Mouse (Mus musculus) neural tube, embryonic 11.5 days (tissue): ENCODE data around the gene Msi2. TPM values are rescaled to one million over a fixed set of nuclear protein-coding genes. Genes with fewer than 3 reads are reported as not detected.

Experiments used
- ATAC-seq: fragments of 200-750 bp; cut with Nextera tagmentation; 2 replicates; pipeline ENCODE4 v1.8.0; 2017; ENCODE audit warnings: moderate number of reproducible peaks, mild to moderate bottlenecking, moderate TSS enrichment, moderate library complexity; ENCODE audit not compliant: insufficient read depth, low FRiP score, low TSS enrichment
- DNase-seq: peaks from one replicate; pipeline ENCODE4 v3.0.0-alpha.2; 2015; ENCODE audit warnings: low spot score
- H3K27ac ChIP-seq: fragments of 300-500 bp; sonication (generic); 2 replicates; pipeline ENCODE4 v1.5.1; 2014; ENCODE audit warnings: low read depth, mild to moderate bottlenecking, low read length
- H3K27me3 ChIP-seq: fragments of 300-500 bp; sonication (generic); 2 replicates; pipeline ENCODE4 v1.6.1; 2014; ENCODE audit warnings: mild to moderate bottlenecking, low read length, mixed read lengths; ENCODE audit not compliant: control insufficient read depth, insufficient read depth
- H3K36me3 ChIP-seq: fragments of 300-500 bp; sonication (generic); 2 replicates; pipeline ENCODE4 v1.6.1; 2014; ENCODE audit warnings: mild to moderate bottlenecking, low read length, moderate library complexity, mixed read lengths; ENCODE audit not compliant: control insufficient read depth, insufficient read depth
- H3K4me1 ChIP-seq: fragments of 300-500 bp; sonication (generic); 2 replicates; pipeline ENCODE4 v1.6.1; 2014; ENCODE audit warnings: low read length, mixed read lengths; ENCODE audit not compliant: control insufficient read depth, insufficient read depth
- H3K4me2 ChIP-seq: fragments of 300-500 bp; sonication (generic); 2 replicates; pipeline ENCODE4 v1.6.1; 2014; ENCODE audit warnings: low read depth, mild to moderate bottlenecking, moderate library complexity
- H3K4me3 ChIP-seq: fragments of 300-500 bp; sonication (generic); 2 replicates; pipeline ENCODE4 v1.5.1; 2014; ENCODE audit warnings: low read depth, low read length
- H3K9ac ChIP-seq: fragments of 300-500 bp; sonication (generic); 2 replicates; pipeline ENCODE4 v1.6.1; 2014; ENCODE audit warnings: mild to moderate bottlenecking, low read length
- H3K9me3 ChIP-seq: fragments of 300-500 bp; sonication (generic); 2 replicates; pipeline ENCODE4 v1.6.1; 2016; ENCODE audit warnings: low read length; ENCODE audit not compliant: control insufficient read depth
- WGBS: fragments of 180-500 bp; shearing (Covaris S2); extraction: QIAGEN DNeasy Blood & Tissue Kit; methylation state at CpG from one replicate; pipeline ENCODE4 v1.1.7; 2014; 5-methylcytosine and 5-hydroxymethylcytosine counted together
- polyA plus RNA-seq: library from polyadenylated mRNA; unstranded; fragments of >200 nt; fragmentation: Nextera tagmentation; extraction: Ambion mirVana; gene quantifications from 2 replicates; pipeline ENCODE4 v1.2.1, GENCODE M21; 2014

Msi2 gene
- polyA plus RNA-seq, 1 experiment from 2014 or later: 20.6 TPM

GRCm38 (mm10) chr11:88523921-88524320 lies 194.4 kb downstream of the Msi2 start:
- 63% methylated on average over 4 of the region's 4 CpGs for WGBS
- DNase-seq: no peak
- Histone ChIP-seq H3K36me3 (no peaks in the 10 kb centered on the region), H3K9ac (no peak overlapping the region), H3K27ac (no peak overlapping the region), H3K4me2 (no peak overlapping the region), H3K9me3 (no peaks in the 10 kb centered on the region), H3K4me1 (peaks cover 43% of the 10 kb centered on the region), H3K27me3 (no peaks in the 10 kb centered on the region), H3K4me3 (no peak overlapping the region)
- no peak for ATAC-seq

- ATAC-seq: no peak
- H3K27ac ChIP-seq: no peak overlapping the region
These were observed 194.8 kb downstream of the Msi2 start for GRCm38 (mm10) chr11:88523511-88523910.

GRCm38 (mm10) chr11:88522114-88522513 lies 196.2 kb downstream of the Msi2 start:
- no peak overlapping the region for H3K9ac ChIP-seq
- no peak overlapping the region for H3K4me3 ChIP-seq
- DNase-seq (no peak), ATAC-seq (no peak)
- no peaks in the 10 kb centered on the region for H3K9me3 ChIP-seq
- peaks cover 26% of the 10 kb centered on the region for H3K4me1 ChIP-seq
- H3K36me3 ChIP-seq: no peaks in the 10 kb centered on the region
- 80% methylated on average over 5 of the region's 5 CpGs for WGBS
- H3K27me3 ChIP-seq: no peaks in the 10 kb centered on the region
- no peak overlapping the region for H3K27ac ChIP-seq
- no peak overlapping the region for H3K4me2 ChIP-seq

More at GRCm38 (mm10) chr11:88523511-88523910, 194.8 kb downstream of the Msi2 start:
- no peaks in the 10 kb centered on the region for H3K9me3 ChIP-seq
- no peak overlapping the region for H3K4me2 ChIP-seq
- H3K9ac ChIP-seq: no peak overlapping the region
- no peak for DNase-seq
- no peaks in the 10 kb centered on the region for H3K27me3 ChIP-seq
- H3K36me3 ChIP-seq: no peaks in the 10 kb centered on the region
- 66% methylated on average over 6 of the region's 6 CpGs for WGBS
- H3K4me3 ChIP-seq: no peak overlapping the region
- H3K4me1 ChIP-seq: peaks cover 39% of the 10 kb centered on the region

- DNase-seq (no peak), ATAC-seq (no peak)
- Histone ChIP-seq H3K27me3 (no peaks in the 10 kb centered on the region), H3K9me3 (no peaks in the 10 kb centered on the region), H3K4me3 (no peak overlapping the region), H3K4me1 (peaks cover 17% of the 10 kb centered on the region), H3K4me2 (no peak overlapping the region), H3K27ac (no peak overlapping the region), H3K9ac (no peak overlapping the region), H3K36me3 (no peaks in the 10 kb centered on the region)
- 76% methylated on average over 19 of the region's 19 CpGs for WGBS
These were observed 197.2 kb downstream of the Msi2 start for GRCm38 (mm10) chr11:88520951-88521730.

GRCm38 (mm10) chr11:88518361-88518760 lies 200.0 kb downstream of the Msi2 start:
- Histone ChIP-seq H3K36me3 (no peaks in the 10 kb centered on the region), H3K9ac (no peak overlapping the region), H3K4me3 (no peak overlapping the region), H3K27ac (no peak overlapping the region), H3K4me2 (no peak overlapping the region), H3K9me3 (no peaks in the 10 kb centered on the region), H3K4me1 (peaks cover 11% of the 10 kb centered on the region), H3K27me3 (no peaks in the 10 kb centered on the region)
- WGBS: 95% methylated on average over 3 of the region's 3 CpGs
- no peak for DNase-seq
- ATAC-seq: no peak

- no peak overlapping the region for H3K9ac ChIP-seq
- H3K27me3 ChIP-seq: no peaks in the 10 kb centered on the region
- ATAC-seq (no peak), DNase-seq (no peak)
- H3K36me3 ChIP-seq: no peaks in the 10 kb centered on the region
- no peak overlapping the region for H3K4me3 ChIP-seq
- WGBS: 71% methylated on average over 12 of the region's 12 CpGs
- H3K9me3 ChIP-seq: no peaks in the 10 kb centered on the region
- H3K4me1 ChIP-seq: peaks cover 9% of the 10 kb centered on the region
- no peak overlapping the region for H3K4me2 ChIP-seq
- H3K27ac ChIP-seq: no peak overlapping the region
These were observed 201.5 kb downstream of the Msi2 start for GRCm38 (mm10) chr11:88516596-88517485.

GRCm38 (mm10) chr11:88515736-88516583 lies 202.4 kb downstream of the Msi2 start:
- Histone ChIP-seq H3K4me2 (no peak overlapping the region), H3K9me3 (no peaks in the 10 kb centered on the region), H3K36me3 (no peaks in the 10 kb centered on the region), H3K9ac (no peak overlapping the region), H3K4me1 (peaks cover 9% of the 10 kb centered on the region), H3K27me3 (no peaks in the 10 kb centered on the region), H3K4me3 (no peak overlapping the region), H3K27ac (no peak overlapping the region)
- ATAC-seq: no peak
- WGBS: 71% methylated on average over 6 of the region's 6 CpGs
- DNase-seq: no peak

- H3K27ac ChIP-seq: no peak overlapping the region
- H3K36me3 ChIP-seq: no peaks in the 10 kb centered on the region
- DNase-seq: no peak
- H3K4me3 ChIP-seq: no peak overlapping the region
- peaks cover 9% of the 10 kb centered on the region for H3K4me1 ChIP-seq
- H3K9me3 ChIP-seq: no peaks in the 10 kb centered on the region
- no peak overlapping the region for H3K4me2 ChIP-seq
- H3K9ac ChIP-seq: no peak overlapping the region
- H3K27me3 ChIP-seq: no peaks in the 10 kb centered on the region
- ATAC-seq: no peak
- 90% methylated on average over 2 of the region's 2 CpGs for WGBS
These were observed 203.0 kb downstream of the Msi2 start for GRCm38 (mm10) chr11:88515267-88515666.
